Mouse (Mus musculus): ENCODE measurements around the gene Spag5.

GRCm38 (mm10) chr11:78278853-78279252, 22.5 kb upstream of the Spag5 start:
- TF ChIP-seq CTCF (IDR thresholded peaks at IDR 0.05; ENCODE audit: low read depth) (no peak), EP300 (IDR thresholded peaks at IDR 0.05; ENCODE audit: low read depth) (no peak)

Data from liver, embryonic 14.5 days (tissue).